ENCODE assay signal across 11 mouse cellular contexts in genomic region chr11:96767096-96767495, GRCm38 (mm10). TPM values are rescaled to one million over a fixed set of nuclear protein-coding genes. Genes with fewer than 3 reads are reported as not detected.
DNase-seq lines count a peak whose midpoint lies in the region; ATAC-seq lines count a peak whose summit lies in the region.
"Had no signal": no experiment of that assay in that cellular context is flagged by ENCODE, and none has a peak within 500 bp of the region (broad histone marks: within the 10 kb centered on the region; RNA-seq: fewer than 3 reads in every experiment).

No protein-coding gene starts in this region.

- peak overlapping the region; percentile 84 for H3K27ac ChIP-seq in hindbrain, embryonic 14.5 days
- peak overlapping the region; percentile 92 for H3K27ac ChIP-seq in neural tube, embryonic 13.5 days (replicated peaks)

- no peaks in the 10 kb centered on the region for H3K9me3 ChIP-seq in hindbrain, embryonic 14.5 days (ENCODE audit: control insufficient read depth, low read length)
- H3K9me3 ChIP-seq in neural tube, embryonic 13.5 days, result no peaks in the 10 kb centered on the region
- H3K9me3 ChIP-seq: G1E; lung, embryonic 15.5 days had no signal

- H3K36me3 ChIP-seq in hindbrain, embryonic 14.5 days (replicated peaks; ENCODE audit: control insufficient read depth, insufficient read depth), result peaks cover 46% of the 10 kb centered on the region
- peaks cover 49% of the 10 kb centered on the region for H3K36me3 ChIP-seq in neural tube, embryonic 13.5 days

- peak; percentile 55 for DNase-seq in layer of hippocampus, adult 9-11 months
- no peak for DNase-seq in layer of hippocampus, postnatal 36 days
- peak; percentile 32 for DNase-seq in embryo, embryonic 9.5 days (ENCODE audit: extremely low spot score)
- peak; percentile 75 for DNase-seq in hindbrain, embryonic 14.5 days (ENCODE audit: low spot score)
- no peak for DNase-seq in yolk sac, embryonic 10.5 days (ENCODE audit: low spot score)
- no peak for DNase-seq in lung, adult 18-20 months
- DNase-seq: kidney, adult 8-10 months had no signal

- H3K4me2 ChIP-seq in hindbrain, embryonic 14.5 days (replicated peaks), result no peak overlapping the region
- H3K4me2 ChIP-seq in neural tube, embryonic 13.5 days, result peak overlapping the region; percentile 20; the same call in 1 of the 2 replicates

- WGBS in hindbrain, embryonic 14.5 days, result 18% methylated on average over 7 of the region's 7 CpGs
- 9% methylated on average over 7 of the region's 7 CpGs for WGBS in neural tube, embryonic 13.5 days

- no peak overlapping the region for H3K4me3 ChIP-seq in hindbrain, embryonic 14.5 days (replicated peaks; ENCODE audit: low read length)
- no peak overlapping the region for H3K4me3 ChIP-seq in neural tube, embryonic 13.5 days
- H3K4me3 ChIP-seq: lung, embryonic 15.5 days had no signal

- peak; percentile 49 for ATAC-seq in hindbrain, embryonic 14.5 days (ENCODE audit: low FRiP score)
- ATAC-seq in neural tube, embryonic 13.5 days (ENCODE audit: low read depth), result peak; percentile 55
- ATAC-seq in monocyte, adult 5-6 weeks (replicated peaks; ENCODE audit: insufficient number of reproducible peaks, low FRiP score, low TSS enrichment, poor library complexity, severe bottlenecking), result no peak

- H3K27me3 ChIP-seq in hindbrain, embryonic 14.5 days (ENCODE audit: control insufficient read depth, insufficient read depth, low read length), result no peaks in the 10 kb centered on the region
- no peaks in the 10 kb centered on the region for H3K27me3 ChIP-seq in neural tube, embryonic 13.5 days
- H3K27me3 ChIP-seq: lung, embryonic 15.5 days had no signal

- no peak overlapping the region for H3K9ac ChIP-seq in hindbrain, embryonic 14.5 days
- H3K9ac ChIP-seq in neural tube, embryonic 13.5 days, result 0 out of 2 replicates have a peak overlapping the region, but pooled peaks have one; percentile 56
- H3K9ac ChIP-seq: lung, embryonic 15.5 days had no signal

- peaks cover 49% of the 10 kb centered on the region for H3K4me1 ChIP-seq in hindbrain, embryonic 14.5 days (replicated peaks; ENCODE audit: control insufficient read depth, insufficient read depth, low read length)
- H3K4me1 ChIP-seq in neural tube, embryonic 13.5 days (replicated peaks), result peaks cover 71% of the 10 kb centered on the region

RNA-seq across cellular contexts. Expression of gene Snx11, which starts 10.3 kb away (rescaled TPM):
- total RNA-seq in layer of hippocampus, postnatal 36 days (2021), result 10 to 100 TPM; 51.0 to 54.4 TPM
- polyA plus RNA-seq in hindbrain, embryonic 14.5 days (2014; fragmentation: Nextera tagmentation; extraction: Ambion mirVana), result 37.9 and 42.5 TPM in 2 replicates
- 78.0 and 84.2 TPM in 2 replicates for polyA plus RNA-seq in neural tube, embryonic 13.5 days (2015; fragmentation: Nextera tagmentation; extraction: Ambion mirVana)
- total RNA-seq in monocyte, adult 5-6 weeks (2017), result 40.6 to 60.6 TPM (median 40.8 TPM) in 3 replicates

RNA-seq across cellular contexts. Expression of gene Cbx1, which starts 21.8 kb away (rescaled TPM):
- 10 to 100 TPM; 52.4 to 54.9 TPM for total RNA-seq in layer of hippocampus, postnatal 36 days (2021)
- polyA plus RNA-seq in hindbrain, embryonic 14.5 days (2014; fragmentation: Nextera tagmentation; extraction: Ambion mirVana), result 52.5 and 57.7 TPM in 2 replicates
- 91.6 and 95.1 TPM in 2 replicates for polyA plus RNA-seq in neural tube, embryonic 13.5 days (2015; fragmentation: Nextera tagmentation; extraction: Ambion mirVana)
- 31.6 to 66.7 TPM (median 54.0 TPM) in 3 replicates for total RNA-seq in monocyte, adult 5-6 weeks (2017)

Comparison
In these comparisons a context has a peak if more than half of its experiments do, and no peak if none do; other contexts are left out.
1. DNase-seq: peak in layer of hippocampus, adult 9-11 months (single experiment), embryo, embryonic 9.5 days (single experiment) and hindbrain, embryonic 14.5 days (single experiment); none in layer of hippocampus, postnatal 36 days (0 of 2), yolk sac, embryonic 10.5 days (single experiment) and lung, adult 18-20 months (0 of 2).